Mouse (Mus musculus): ENCODE results near the gene Rpl4.
"Not testable (repeated sequence)": the region's sequence is repeated elsewhere in the genome, so short reads cannot be mapped to it uniquely, and the experiment has no call there.

DNA sequence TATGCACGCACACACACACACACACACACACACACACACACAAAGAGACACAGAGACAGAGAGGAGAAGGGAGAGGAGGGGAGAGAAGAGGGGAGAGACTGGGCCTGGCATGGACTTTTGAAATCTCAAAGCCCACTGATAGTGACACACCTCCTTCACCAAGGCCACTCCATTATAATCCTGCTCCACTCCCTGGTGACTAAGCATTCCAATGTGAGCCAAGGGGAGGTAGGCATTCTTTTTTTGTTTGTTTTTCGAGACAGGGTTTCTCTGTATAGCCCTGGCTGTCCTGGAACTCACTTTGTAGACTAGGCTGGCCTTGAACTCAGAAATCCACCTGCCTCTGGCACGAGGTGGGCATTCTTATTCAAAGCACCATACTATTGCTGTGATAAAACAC lies 48.3 kb upstream of the Rpl4 start:
- TF ChIP-seq CTCF (IDR thresholded peaks at IDR 0.05; ENCODE audit: insufficient read depth, low read length); POLR2A (IDR thresholded peaks at IDR 0.05; ENCODE audit: borderline replicate concordance, extremely low read depth, low read depth, low read length): not testable (repeated sequence)
